In the genomic region with DNA sequence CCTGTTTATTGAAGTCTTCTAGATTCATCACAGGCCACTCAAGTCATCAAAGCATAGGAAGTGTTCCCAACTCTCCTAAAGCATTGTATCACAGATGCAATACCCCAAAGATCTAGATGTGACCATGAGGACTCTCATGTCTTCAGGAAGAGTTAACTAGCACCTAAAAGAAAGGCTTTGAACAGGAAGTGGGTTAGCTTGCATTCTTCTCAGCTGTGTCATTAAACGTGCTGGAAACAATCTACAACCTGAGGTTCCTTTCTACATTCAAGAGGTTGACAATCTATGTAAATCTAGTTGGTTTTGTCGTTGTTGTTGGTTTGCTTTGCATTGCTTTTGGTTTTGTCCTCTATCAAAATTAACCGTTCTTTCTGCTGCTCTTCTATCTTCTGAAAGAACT, we compare ENCODE assay signal across 13 mouse cellular contexts.
"Had no signal": no experiment of that assay in that cellular context is flagged by ENCODE, and none has a peak within 500 bp of the region (broad histone marks: within the 10 kb centered on the region; RNA-seq: fewer than 3 reads in every experiment).

No protein-coding gene starts in this region.

- H3K9ac ChIP-seq: kidney, embryonic 15.5 days; limb, embryonic 12.5 days; liver, embryonic 14.5 days; neural tube, embryonic 12.5 days; stomach, embryonic 15.5 days had no signal

- H3K27me3 ChIP-seq: kidney, embryonic 15.5 days; limb, embryonic 12.5 days; neural tube, embryonic 12.5 days; stomach, embryonic 15.5 days had no signal

- H3K4me2 ChIP-seq: kidney, embryonic 15.5 days; limb, embryonic 12.5 days; neural tube, embryonic 12.5 days; stomach, embryonic 15.5 days had no signal

- H3K27ac ChIP-seq: kidney, embryonic 15.5 days; left cerebral cortex, adult 2 months; limb, embryonic 12.5 days; liver, embryonic 14.5 days; neural tube, embryonic 12.5 days; stomach, embryonic 15.5 days had no signal

- DNase-seq: kidney, adult 11 months; kidney, postnatal 25 days; lung, adult 18-20 months; midbrain, embryonic 14.5 days; right cerebral cortex, postnatal 4 days; spleen, adult 18-20 months had no signal

- H3K36me3 ChIP-seq: kidney, embryonic 15.5 days; limb, embryonic 12.5 days; neural tube, embryonic 12.5 days; stomach, embryonic 15.5 days had no signal

- H3K4me1 ChIP-seq: kidney, embryonic 15.5 days; limb, embryonic 12.5 days; neural tube, embryonic 12.5 days; stomach, embryonic 15.5 days had no signal

- H3K9me3 ChIP-seq: kidney, embryonic 15.5 days; limb, embryonic 12.5 days; neural tube, embryonic 12.5 days; stomach, embryonic 15.5 days had no signal

- H3K4me3 ChIP-seq: kidney, embryonic 15.5 days; left cerebral cortex, adult 2 months; limb, embryonic 12.5 days; myocyte; neural tube, embryonic 12.5 days; stomach, embryonic 15.5 days had no signal
